Mouse (Mus musculus): ENCODE measurements at regions not wholly inside any gene's neighbourhood (a gene's known extent, or its start where the extent isn't known, plus 50 kb on each side); places are given as distances from the start of the nearest gene placed in this dataset.

DNA sequence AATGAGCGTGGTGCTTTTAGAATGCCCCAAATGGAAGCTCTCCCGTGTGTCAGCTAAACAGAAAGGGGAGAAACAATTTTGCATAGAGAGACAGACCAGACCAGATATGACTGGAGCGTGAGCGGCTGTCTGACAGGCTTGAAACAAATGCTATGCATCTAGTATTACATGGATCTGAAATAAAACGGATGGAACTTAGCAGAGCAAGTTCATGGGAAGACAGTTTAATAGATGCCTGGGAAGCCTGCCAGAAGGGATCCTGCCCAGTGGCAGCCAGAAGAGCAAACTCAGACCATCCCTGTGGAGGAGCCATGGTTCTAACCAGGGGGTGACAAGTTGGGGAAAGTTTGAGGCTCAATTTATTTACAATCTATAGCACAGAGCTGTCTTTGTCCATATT lies 126.0 kb downstream of the Tmem182 start:
- TF ChIP-seq CTCF (IDR thresholded peaks at IDR 0.05; ENCODE audit: borderline replicate concordance, extremely low read depth, insufficient read depth, insufficient read length) (no peak), POLR2A (IDR thresholded peaks at IDR 0.05; ENCODE audit: borderline replicate concordance, extremely low read depth, insufficient read depth, insufficient read length, poor library complexity, severe bottlenecking) (no peak)
